Mouse (Mus musculus) stomach, embryonic 16.5 days (tissue): ENCODE measurements around the gene Col20a1. TPM values are rescaled to one million over a fixed set of nuclear protein-coding genes. Genes with fewer than 3 reads are reported as not detected.

Experiments
- ATAC-seq: fragments of 200-750 bp; cut with Nextera tagmentation; 2 replicates; pipeline ENCODE4 v1.8.0; 2017; ENCODE audit warnings: moderate number of reproducible peaks, moderate TSS enrichment; ENCODE audit not compliant: insufficient read depth, low FRiP score
- H3K27ac ChIP-seq: fragments of 300-500 bp; sonication (generic); 2 replicates; pipeline ENCODE4 v1.5.1; 2014; ENCODE audit warnings: low read length
- H3K27me3 ChIP-seq: fragments of 300-500 bp; sonication (generic); 2 replicates; pipeline ENCODE4 v1.6.1; 2014; ENCODE audit warnings: low read length, control low read depth, mixed read lengths; ENCODE audit not compliant: control insufficient read depth, insufficient read depth
- H3K36me3 ChIP-seq: fragments of 300-500 bp; sonication (generic); 2 replicates; pipeline ENCODE4 v1.6.1; 2014; ENCODE audit warnings: low read length; ENCODE audit not compliant: control insufficient read depth, insufficient read depth
- H3K4me1 ChIP-seq: fragments of 300-500 bp; sonication (generic); 2 replicates; pipeline ENCODE4 v1.6.1; 2014; ENCODE audit warnings: low read length, control low read depth, mixed read lengths; ENCODE audit not compliant: control insufficient read depth, insufficient read depth
- H3K4me2 ChIP-seq: fragments of 300-500 bp; sonication (generic); 2 replicates; pipeline ENCODE4 v1.6.1; 2014; ENCODE audit warnings: low read depth, low read length, mixed read lengths
- H3K4me3 ChIP-seq: fragments of 300-500 bp; sonication (generic); replicated peaks from 2 replicates; pipeline ENCODE4 v1.5.1; 2014; ENCODE audit warnings: mild to moderate bottlenecking, low read length
- H3K9ac ChIP-seq: fragments of 300-500 bp; sonication (generic); 2 replicates; pipeline ENCODE4 v1.6.1; 2014; ENCODE audit warnings: low read length
- H3K9me3 ChIP-seq: fragments of 300-500 bp; sonication (generic); replicated peaks from 2 replicates; pipeline ENCODE4 v1.6.1; 2016; ENCODE audit warnings: low read length, control low read depth; ENCODE audit not compliant: control insufficient read depth
- WGBS: fragments of 180-500 bp; shearing (Covaris S2); extraction: QIAGEN DNeasy Blood & Tissue Kit; methylation state at CpG from one replicate; pipeline ENCODE4 v1.1.7; 2014; 5-methylcytosine and 5-hydroxymethylcytosine counted together
- polyA plus RNA-seq: library from polyadenylated mRNA; unstranded; fragments of >200 nt; fragmentation: Nextera tagmentation; extraction: Ambion mirVana; gene quantifications from 2 replicates; pipeline ENCODE4 v1.2.1, GENCODE M21; 2015

The Col20a1 gene
- 0.94 TPM in 2 replicates for polyA plus RNA-seq

- ATAC-seq = no peak
- H3K9ac ChIP-seq = no peak within 1 kb of the TSS
- H3K4me3 ChIP-seq = no peak within 1 kb of the TSS
- H3K27ac ChIP-seq = peak within 1 kb of the TSS; percentile 75
- H3K36me3 ChIP-seq = 0 out of 2 replicates have a peak, but pooled peaks cover 8% of the 10 kb centered on the region
- H3K4me1 ChIP-seq = peaks cover 5% of the 10 kb centered on the region; the same call in 1 of the 2 replicates
- H3K9me3 ChIP-seq = no peaks in the 10 kb centered on the region
- no peak within 1 kb of the TSS for H3K4me2 ChIP-seq
- no peaks in the 10 kb centered on the region for H3K27me3 ChIP-seq
- whole genome bisulfite sequencing = 63% methylated on average over 2 of the region's 2 CpGs
Observed at GRCm38 (mm10) chr2:180986449-180986848, at the start of gene Col20a1. TSS of gene Col20a1 (plus strand) at chr2:180986535.

- H3K4me1 ChIP-seq = no peaks in the 10 kb centered on the region
- H3K9ac ChIP-seq = no peak overlapping the region
- ATAC-seq = no peak
- H3K9me3 ChIP-seq = no peaks in the 10 kb centered on the region
- H3K4me2 ChIP-seq = no peak overlapping the region
- no peaks in the 10 kb centered on the region for H3K36me3 ChIP-seq
- H3K27me3 ChIP-seq = no peaks in the 10 kb centered on the region
- no peak overlapping the region for H3K4me3 ChIP-seq
- H3K27ac ChIP-seq = no peak overlapping the region
Observed at GRCm38 (mm10) chr2:180940187-180940586, 46.1 kb upstream of the Col20a1 start.

GRCm38 (mm10) chr2:180941869-180942268 is 44.5 kb upstream of the Col20a1 start:
- Histone ChIP-seq H3K4me1 (no peaks in the 10 kb centered on the region), H3K27ac (no peak overlapping the region), H3K9ac (no peak overlapping the region), H3K4me3 (no peak overlapping the region), H3K4me2 (no peak overlapping the region), H3K27me3 (no peaks in the 10 kb centered on the region), H3K36me3 (no peaks in the 10 kb centered on the region), H3K9me3 (no peaks in the 10 kb centered on the region)
- ATAC-seq = no peak

GRCm38 (mm10) chr2:180949947-180950346 is 36.4 kb upstream of the Col20a1 start:
- H3K4me2 ChIP-seq = no peak overlapping the region
- H3K27me3 ChIP-seq = no peaks in the 10 kb centered on the region
- WGBS = 42% methylated on average over 1 of the region's 1 CpGs
- H3K4me3 ChIP-seq = no peak overlapping the region
- H3K9ac ChIP-seq = no peak overlapping the region
- no peaks in the 10 kb centered on the region for H3K36me3 ChIP-seq
- no peak overlapping the region for H3K27ac ChIP-seq
- peaks cover 27% of the 10 kb centered on the region; the same call in 1 of the 2 replicates for H3K4me1 ChIP-seq
- H3K9me3 ChIP-seq = no peaks in the 10 kb centered on the region
- ATAC-seq = no peak

- 22% methylated on average over 9 of the region's 9 CpGs for WGBS
- Histone ChIP-seq H3K4me1 (peaks cover 29% of the 10 kb centered on the region; the same call in 1 of the 2 replicates), H3K4me3 (peak overlapping the region; percentile 65), H3K9ac (peak overlapping the region; percentile 76), H3K27me3 (no peaks in the 10 kb centered on the region), H3K36me3 (no peaks in the 10 kb centered on the region), H3K9me3 (no peaks in the 10 kb centered on the region), H3K27ac (peak overlapping the region; percentile 82), H3K4me2 (peak overlapping the region; percentile 83)
- ATAC-seq = no peak
Observed at GRCm38 (mm10) chr2:180952731-180953171, 33.6 kb upstream of the Col20a1 start.

GRCm38 (mm10) chr2:180953638-180954037 is 32.7 kb upstream of the Col20a1 start:
- no peaks in the 10 kb centered on the region for H3K36me3 ChIP-seq
- no peaks in the 10 kb centered on the region for H3K9me3 ChIP-seq
- H3K27ac ChIP-seq = peak overlapping the region; percentile 82
- 25% methylated on average over 2 of the region's 2 CpGs for WGBS
- peak overlapping the region; percentile 83 for H3K4me2 ChIP-seq
- no peak for ATAC-seq
- peak overlapping the region; percentile 65 for H3K4me3 ChIP-seq
- H3K27me3 ChIP-seq = no peaks in the 10 kb centered on the region
- H3K4me1 ChIP-seq = peaks cover 29% of the 10 kb centered on the region; the same call in 1 of the 2 replicates
- peak overlapping the region; percentile 76 for H3K9ac ChIP-seq

- under 1% methylated on average over 52 of the region's 52 CpGs for WGBS
- peak; percentile 91 for ATAC-seq
Observed at GRCm38 (mm10) chr2:180954061-180955047, 32.0 kb upstream of the Col20a1 start, which contains the start of gene Nkain4. TSS of gene Nkain4 (minus strand) at chr2:180954699.

GRCm38 (mm10) chr2:180959605-180960004 is 26.7 kb upstream of the Col20a1 start:
- WGBS = 57% methylated on average over 7 of the region's 7 CpGs
- H3K9me3 ChIP-seq = no peaks in the 10 kb centered on the region
- peak overlapping the region; percentile 33; the same call in 1 of the 2 replicates for H3K27ac ChIP-seq

More at GRCm38 (mm10) chr2:180954061-180955047, 32.0 kb upstream of the Col20a1 start, which contains the start of gene Nkain4:
- H3K27ac ChIP-seq = peak within 1 kb of the TSS; percentile 82
- peak within 1 kb of the TSS; percentile 65 for H3K4me3 ChIP-seq
- H3K27me3 ChIP-seq = no peaks in the 10 kb centered on the region
- no peaks in the 10 kb centered on the region for H3K36me3 ChIP-seq
- peak within 1 kb of the TSS; percentile 76 for H3K9ac ChIP-seq
- peaks cover 29% of the 10 kb centered on the region; the same call in 1 of the 2 replicates for H3K4me1 ChIP-seq
- peak within 1 kb of the TSS; percentile 83 for H3K4me2 ChIP-seq
- H3K9me3 ChIP-seq = no peaks in the 10 kb centered on the region

GRCm38 (mm10) chr2:180960187-180960586 is 26.1 kb upstream of the Col20a1 start:
- Histone ChIP-seq H3K27ac (no peak overlapping the region), H3K4me2 (no peak overlapping the region), H3K4me1 (peaks cover 19% of the 10 kb centered on the region), H3K9ac (no peak overlapping the region), H3K27me3 (no peaks in the 10 kb centered on the region), H3K36me3 (no peaks in the 10 kb centered on the region), H3K4me3 (no peak overlapping the region), H3K9me3 (no peaks in the 10 kb centered on the region)
- ATAC-seq = no peak
- WGBS = 39% methylated on average over 3 of the region's 3 CpGs

More at GRCm38 (mm10) chr2:180959605-180960004, 26.7 kb upstream of the Col20a1 start:
- H3K27me3 ChIP-seq = no peaks in the 10 kb centered on the region
- H3K4me1 ChIP-seq = peaks cover 24% of the 10 kb centered on the region
- H3K4me2 ChIP-seq = no peak overlapping the region
- no peaks in the 10 kb centered on the region for H3K36me3 ChIP-seq
- H3K4me3 ChIP-seq = no peak overlapping the region
- ATAC-seq = no peak
- H3K9ac ChIP-seq = no peak overlapping the region
